Mouse (Mus musculus) embryonic facial prominence, embryonic 14.5 days (tissue): ENCODE measurements at regions not wholly inside any gene's neighbourhood (a gene's known extent, or its start where the extent isn't known, plus 50 kb on each side); places are given as distances from the start of the nearest gene placed in this dataset.

Source experiments
- ATAC-seq: fragments of 200-750 bp; cut with Nextera tagmentation; 2 replicates; pipeline ENCODE4 v1.8.0; 2017; ENCODE audit warnings: low read depth, moderate number of reproducible peaks, moderate TSS enrichment
- DNase-seq: peaks from one replicate; pipeline ENCODE4 v3.0.0-alpha.2; 2015; ENCODE audit warnings: low spot score
- H3K27ac ChIP-seq: fragments of 300-500 bp; sonication (generic); replicated peaks from 2 replicates; pipeline ENCODE4 v1.5.1; 2014; ENCODE audit warnings: low read depth, mild to moderate bottlenecking, low read length, moderate library complexity
- H3K27me3 ChIP-seq: fragments of 300-500 bp; sonication (generic); replicated peaks from 2 replicates; pipeline ENCODE4 v1.6.1; 2014; ENCODE audit warnings: low read length; ENCODE audit not compliant: control insufficient read depth, insufficient read depth
- H3K36me3 ChIP-seq: fragments of 300-500 bp; sonication (generic); 2 replicates; pipeline ENCODE4 v1.6.1; 2014; ENCODE audit warnings: low read length, mixed read lengths; ENCODE audit not compliant: control insufficient read depth, insufficient read depth
- H3K4me1 ChIP-seq: fragments of 300-500 bp; sonication (generic); 2 replicates; pipeline ENCODE4 v1.6.1; 2014; ENCODE audit warnings: antibody characterized with exemption, low read length; ENCODE audit not compliant: control insufficient read depth, insufficient read depth
- H3K4me2 ChIP-seq: fragments of 300-500 bp; sonication (generic); 2 replicates; pipeline ENCODE4 v1.6.1; 2014; ENCODE audit warnings: low read depth, mild to moderate bottlenecking, low read length, moderate library complexity, mixed read lengths
- H3K4me3 ChIP-seq: fragments of 300-500 bp; sonication (generic); 2 replicates; pipeline ENCODE4 v1.5.1; 2014; ENCODE audit warnings: low read depth, mild to moderate bottlenecking, low read length
- H3K9ac ChIP-seq: fragments of 300-500 bp; sonication (generic); 2 replicates; pipeline ENCODE4 v1.6.1; 2014; ENCODE audit warnings: low read depth, mild to moderate bottlenecking, low read length, moderate library complexity, mixed read lengths
- H3K9me3 ChIP-seq: fragments of 300-500 bp; sonication (generic); 2 replicates; pipeline ENCODE4 v1.6.1; 2016; ENCODE audit warnings: low read length; ENCODE audit not compliant: control insufficient read depth
- WGBS: fragments of 180-500 bp; shearing (Covaris S2); extraction: QIAGEN DNeasy Blood & Tissue Kit; methylation state at CpG from one replicate; pipeline ENCODE4 v1.1.7; 2014; 5-methylcytosine and 5-hydroxymethylcytosine counted together

DNA sequence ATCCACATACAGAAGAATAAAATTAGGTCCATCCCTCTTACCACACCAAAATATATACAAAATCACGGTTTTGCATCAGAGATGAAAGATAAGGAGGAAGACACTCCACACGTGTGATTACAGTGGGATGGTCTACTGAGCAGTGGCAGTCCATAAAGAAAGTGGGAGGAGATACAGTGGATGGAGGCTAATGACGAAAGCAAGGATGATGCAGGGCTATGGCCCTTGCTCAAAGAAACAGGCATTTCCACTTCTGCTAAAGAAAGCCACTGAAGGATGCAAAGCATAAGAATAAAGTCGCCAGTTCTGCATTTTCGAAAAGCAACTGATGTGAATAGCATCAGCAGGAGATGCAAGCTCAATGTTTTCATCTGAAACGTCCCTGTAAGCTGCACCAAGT lies 268.3 kb upstream of the Cnksr2 start:
- H3K4me1 ChIP-seq = no peaks in the 10 kb centered on the region
- no peak overlapping the region for H3K4me2 ChIP-seq
- H3K9ac ChIP-seq = no peak overlapping the region
- no peak overlapping the region for H3K27ac ChIP-seq
- WGBS = 60% methylated on average over 6 of the region's 6 CpGs
- H3K36me3 ChIP-seq = no peaks in the 10 kb centered on the region
- no peak overlapping the region for H3K4me3 ChIP-seq
- DNase-seq = no peak
- H3K9me3 ChIP-seq = no peaks in the 10 kb centered on the region
- H3K27me3 ChIP-seq = no peaks in the 10 kb centered on the region
- no peak for ATAC-seq

DNA sequence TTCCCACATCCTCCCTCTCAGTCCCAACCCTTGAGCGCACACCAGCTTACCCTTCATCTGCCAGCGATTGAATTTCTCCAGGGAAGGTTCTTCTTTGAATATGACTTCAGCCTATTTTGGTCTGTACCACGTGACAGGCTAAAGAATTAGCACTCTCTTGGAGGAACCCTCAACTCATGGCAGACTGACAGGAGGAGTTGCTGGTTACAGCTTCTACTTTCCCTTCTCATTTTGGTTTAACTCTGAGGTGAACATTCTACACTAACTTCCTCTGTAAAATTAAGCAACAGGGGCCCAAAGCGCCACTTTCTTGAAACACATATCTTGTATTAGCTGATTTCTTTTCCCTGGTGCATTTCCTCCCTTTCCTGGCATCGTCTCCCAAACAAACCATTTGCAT lies 265.5 kb upstream of the Cnksr2 start:
- no peaks in the 10 kb centered on the region for H3K27me3 ChIP-seq

More for the DNA sequence above, 265.5 kb upstream of the Cnksr2 start:
- WGBS = 53% methylated on average over 5 of the region's 5 CpGs
- Histone ChIP-seq H3K9ac (no peak overlapping the region), H3K4me3 (no peak overlapping the region), H3K4me2 (no peak overlapping the region), H3K4me1 (no peaks in the 10 kb centered on the region), H3K27ac (no peak overlapping the region), H3K36me3 (no peaks in the 10 kb centered on the region), H3K9me3 (no peaks in the 10 kb centered on the region)
- DNase-seq (peak; percentile 4), ATAC-seq (no peak)
